Mouse (Mus musculus) kidney, postnatal 25 days (tissue): ENCODE measurements around the gene Snx10.

Experiments used
- DNase-seq, 2 experiments: peaks; one replicate each; pipeline ENCODE4 v3.0.0; 2021; ENCODE audit warnings: mixed read lengths in 2 of 2

Snx10 gene

DNA sequence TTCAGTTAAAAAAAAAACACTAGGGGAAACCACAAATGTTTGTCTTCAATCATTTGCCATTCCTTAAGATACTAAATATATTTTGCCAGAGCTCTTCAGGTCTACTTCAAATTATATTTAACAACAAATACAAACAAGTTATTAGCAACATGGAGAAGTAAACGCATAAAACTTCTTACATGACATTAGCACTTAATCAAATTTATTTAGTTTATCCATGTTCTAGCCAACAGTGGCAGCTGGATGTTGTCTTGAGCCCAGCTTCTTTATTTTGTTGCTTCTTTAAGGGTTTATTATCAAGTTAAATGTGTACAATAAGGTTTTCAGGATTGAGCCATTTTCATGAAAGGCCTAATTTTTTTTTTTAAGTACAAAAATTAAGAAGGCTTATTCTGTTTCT is 67.6 kb downstream of the Snx10 start:
- DNase-seq = no peak

DNA sequence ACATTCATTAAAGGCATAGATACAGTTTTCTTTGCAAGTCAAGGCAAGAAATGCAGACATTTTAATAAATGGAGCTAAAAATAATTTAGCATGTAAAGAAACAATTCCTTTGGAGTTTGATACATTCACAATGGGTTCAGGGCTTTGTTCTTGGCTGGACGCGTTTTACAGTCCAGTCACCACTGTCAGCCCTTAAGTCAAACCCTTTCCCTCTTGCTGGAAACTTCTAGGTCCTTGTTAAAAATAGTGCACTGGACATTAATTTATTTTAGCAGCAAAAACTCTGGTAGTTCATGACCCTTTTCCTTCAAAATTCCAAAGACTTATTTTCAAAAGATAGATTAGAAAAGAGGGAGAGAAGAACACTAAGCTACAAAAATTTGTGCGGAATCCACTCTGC is 68.1 kb downstream of the Snx10 start:
- DNase-seq = no peak

DNA sequence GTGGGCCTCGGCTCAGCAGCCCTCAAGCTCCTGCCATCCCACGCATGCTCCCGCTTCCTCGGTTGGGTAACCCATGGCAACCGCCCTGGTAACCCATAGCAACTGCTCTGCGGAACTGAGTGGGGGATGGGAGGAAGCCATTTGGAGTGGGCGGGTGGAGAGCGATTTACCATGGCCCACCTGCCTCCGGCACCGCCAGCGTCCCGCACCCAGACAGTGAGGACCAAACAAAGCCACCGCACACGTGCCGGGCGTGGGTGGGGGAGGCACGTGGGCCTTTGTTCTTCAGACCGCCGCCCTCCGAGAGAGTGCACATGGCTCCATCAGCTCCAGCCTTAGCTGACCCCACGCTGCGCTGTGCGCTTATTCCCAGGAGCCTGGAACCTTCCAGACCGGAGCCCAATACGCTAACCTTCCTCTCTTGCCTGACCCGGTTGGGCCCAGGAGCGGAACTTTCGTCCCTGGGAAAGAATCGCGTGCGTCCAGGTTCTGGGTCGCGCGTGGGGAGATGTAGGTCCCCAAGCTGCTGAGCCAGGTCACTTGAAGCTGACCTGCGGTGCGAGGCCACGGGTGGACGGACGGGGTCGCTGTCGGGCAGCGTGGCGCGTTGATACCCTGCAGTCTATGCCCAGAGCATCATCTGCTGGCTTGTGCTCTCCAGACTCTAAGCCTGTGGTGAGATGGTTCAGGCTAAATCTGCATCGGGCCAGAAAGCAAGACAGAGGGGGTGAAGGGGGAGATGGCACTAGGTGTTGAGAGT is 68.8 kb downstream of the Snx10 start:
- peak; percentile 77 to 82 for DNase-seq

DNA sequence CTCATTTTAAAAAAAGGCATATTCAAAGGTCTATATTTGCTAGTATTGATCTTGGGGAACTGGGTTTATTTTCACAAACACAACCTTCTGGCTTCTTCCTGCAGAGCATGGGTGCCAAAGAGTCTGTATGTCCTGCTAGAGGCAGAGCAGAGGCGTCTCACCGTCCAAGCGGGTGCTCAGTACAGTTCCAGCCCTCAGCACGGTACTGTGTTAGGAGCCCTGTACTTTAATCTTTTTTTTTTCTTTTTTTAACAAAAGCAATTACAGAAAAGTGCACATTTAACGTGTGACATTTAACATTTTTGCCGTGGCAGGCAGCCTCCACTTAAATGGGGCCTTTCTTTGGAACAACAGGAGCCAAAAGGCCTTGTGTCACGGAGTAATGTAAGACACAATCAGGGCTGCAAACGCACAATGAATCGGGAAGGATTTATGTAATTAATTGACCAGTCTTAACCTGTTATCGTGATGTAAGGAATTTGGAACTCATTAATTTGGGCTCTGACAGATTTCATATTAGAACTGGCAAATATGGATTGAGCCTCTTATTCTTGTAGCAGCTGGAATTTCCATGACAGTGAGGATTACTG is 69.8 kb downstream of the Snx10 start:
- no peak for DNase-seq

DNA sequence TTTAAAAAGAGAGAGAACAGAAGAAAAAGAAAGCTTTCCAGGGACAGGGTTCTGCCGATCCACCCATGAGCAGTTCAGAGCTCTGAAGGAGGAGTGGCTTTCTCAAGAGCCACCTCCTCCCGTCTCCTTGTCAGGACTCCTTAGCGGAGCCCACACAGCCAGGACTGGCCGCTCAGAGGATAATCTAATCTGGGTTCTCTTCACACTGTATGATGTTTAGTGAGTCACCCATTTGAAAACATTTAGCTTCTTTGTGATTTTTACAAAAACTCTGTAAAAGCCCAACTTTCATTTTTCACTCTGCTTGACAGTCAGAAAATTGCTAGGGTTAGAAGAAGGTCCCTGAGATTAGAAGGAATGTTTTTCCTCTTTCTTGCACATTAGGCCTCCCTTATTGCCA is 70.8 kb downstream of the Snx10 start:
- DNase-seq = no peak

DNA sequence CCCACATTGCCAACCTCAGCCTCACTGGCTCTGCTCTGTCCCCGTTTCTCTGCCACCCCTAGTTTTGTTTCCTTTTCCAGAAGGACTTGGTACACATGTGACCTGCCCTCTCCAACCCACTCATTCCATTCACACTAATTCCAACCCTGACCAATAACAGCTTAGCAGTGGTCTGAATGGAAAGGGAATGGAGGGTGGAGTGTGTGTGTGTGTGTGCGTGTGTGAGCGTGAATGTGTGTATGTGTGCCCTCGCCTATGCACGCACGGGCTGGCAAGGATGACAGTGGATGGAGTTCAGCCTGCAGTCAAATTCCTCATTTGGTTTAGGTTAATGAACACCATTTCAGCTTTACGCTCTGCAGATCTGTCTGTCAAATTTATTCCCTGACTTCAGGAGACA is 74.4 kb downstream of the Snx10 start:
- DNase-seq = no peak

DNA sequence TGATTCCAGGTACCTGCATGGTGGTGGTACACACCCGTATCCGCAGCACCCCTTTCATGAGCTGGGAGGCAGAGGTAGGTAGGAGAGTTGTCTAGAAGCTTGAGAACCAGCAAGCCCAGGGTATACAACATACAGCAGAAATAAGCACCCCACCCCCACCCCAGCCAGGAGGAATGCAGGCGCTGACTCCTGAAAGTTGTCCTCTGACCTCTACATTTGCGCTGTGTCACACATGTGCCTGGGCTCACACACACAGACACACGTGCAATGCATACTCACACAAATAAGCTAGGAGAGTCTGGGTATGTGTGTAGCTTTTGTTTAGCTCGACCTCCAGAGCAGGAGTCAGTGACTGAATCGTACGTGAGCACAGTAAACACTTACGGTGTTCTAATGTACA is 76.7 kb downstream of the Snx10 start:
- no peak for DNase-seq

DNA sequence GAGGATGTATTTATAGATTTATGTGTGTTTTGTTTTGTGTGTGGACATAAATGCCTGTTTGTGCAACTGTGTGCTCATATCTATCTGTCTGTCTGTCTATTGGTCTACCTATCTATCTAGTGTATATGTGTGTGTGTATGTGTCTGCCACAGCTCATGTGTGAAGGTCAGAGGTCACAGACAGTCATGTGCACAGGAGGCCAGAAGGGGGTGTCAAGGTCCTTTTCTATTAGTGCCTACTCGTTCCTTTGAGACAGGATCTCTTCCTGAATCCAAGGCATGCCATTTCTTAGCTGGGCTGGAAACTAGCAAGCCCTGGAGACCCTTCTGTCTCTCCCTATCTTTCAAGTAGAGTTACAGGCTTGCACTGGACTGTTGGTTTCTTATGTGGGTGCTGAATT is 78.6 kb downstream of the Snx10 start:
- DNase-seq = no peak

DNA sequence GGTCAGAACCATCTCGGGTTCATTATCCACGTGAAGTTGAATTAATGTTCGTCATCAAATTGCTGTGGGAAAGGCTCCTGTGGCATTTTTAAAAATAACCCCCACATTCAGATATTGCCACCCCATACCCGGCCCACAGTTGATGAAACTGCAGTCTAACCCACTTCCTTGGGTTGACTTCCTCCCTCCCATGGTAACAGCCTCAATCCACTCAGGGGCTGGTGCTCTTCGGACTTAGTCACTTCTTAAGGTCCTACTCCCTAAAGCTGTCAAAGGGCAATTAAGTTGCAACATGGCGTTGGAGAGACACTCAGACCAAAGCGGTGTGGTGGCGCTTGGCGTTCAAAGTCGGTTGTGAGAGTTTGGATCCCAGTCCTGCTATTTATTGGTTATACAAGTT is 80.0 kb downstream of the Snx10 start:
- no peak for DNase-seq

DNA sequence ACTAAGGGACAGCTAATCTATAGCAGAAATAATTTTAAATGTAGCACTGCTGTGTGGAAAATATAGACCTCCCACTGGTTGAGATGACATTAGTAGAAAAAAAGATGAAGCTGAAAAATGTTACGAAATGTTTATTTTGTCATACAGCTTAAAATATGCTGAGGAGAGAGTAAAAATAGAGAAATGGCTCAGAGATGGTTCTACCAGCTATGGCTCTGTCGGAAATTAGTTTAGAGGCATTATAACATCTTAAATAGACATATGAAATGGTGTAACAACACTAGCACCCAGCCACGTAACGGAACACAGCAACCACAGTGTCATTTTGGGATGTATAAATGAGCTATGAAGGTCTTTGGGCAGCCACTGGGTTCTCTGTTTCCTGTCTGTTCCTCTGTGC is 82.5 kb downstream of the Snx10 start:
- DNase-seq = no peak

DNA sequence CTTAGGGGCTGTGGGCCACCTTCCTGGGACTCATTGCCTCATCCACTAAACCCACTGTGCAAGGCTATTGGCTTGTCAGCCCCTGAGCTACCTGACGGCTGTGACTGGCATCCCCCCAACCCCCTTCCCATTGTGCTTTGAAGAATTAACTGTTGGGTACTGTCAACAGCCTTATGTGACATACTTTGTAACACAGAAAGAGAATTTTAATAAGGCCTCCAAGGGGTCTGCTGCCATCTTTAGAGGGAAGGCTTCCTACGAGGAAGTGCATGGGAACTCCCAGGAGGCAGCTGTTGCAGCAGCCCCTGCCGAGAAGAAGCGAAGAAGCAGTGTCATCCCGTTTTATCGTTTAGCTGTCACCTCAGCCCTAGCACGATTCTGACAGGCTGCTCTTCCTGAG is 83.1 kb downstream of the Snx10 start:
- no peak for DNase-seq

DNA sequence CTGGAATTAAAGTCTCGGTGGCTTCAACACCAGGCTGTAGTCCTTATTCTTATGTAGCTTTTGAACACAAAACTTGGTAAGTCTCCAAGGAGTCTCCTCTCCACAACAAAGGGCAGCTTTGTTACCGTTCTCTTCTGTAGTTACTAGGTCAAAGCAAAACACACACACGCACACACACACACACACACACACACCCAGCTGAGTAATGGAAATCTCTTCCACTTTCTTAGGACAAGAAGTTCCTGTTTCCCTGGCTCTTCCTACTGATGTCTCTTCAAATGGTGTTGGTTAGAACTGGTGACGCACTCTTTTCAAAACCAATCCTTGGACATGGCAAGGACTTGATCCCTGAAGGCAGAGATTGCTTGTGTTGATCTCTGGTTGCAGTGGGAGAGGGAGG is 87.9 kb downstream of the Snx10 start:
- DNase-seq = no peak

DNA sequence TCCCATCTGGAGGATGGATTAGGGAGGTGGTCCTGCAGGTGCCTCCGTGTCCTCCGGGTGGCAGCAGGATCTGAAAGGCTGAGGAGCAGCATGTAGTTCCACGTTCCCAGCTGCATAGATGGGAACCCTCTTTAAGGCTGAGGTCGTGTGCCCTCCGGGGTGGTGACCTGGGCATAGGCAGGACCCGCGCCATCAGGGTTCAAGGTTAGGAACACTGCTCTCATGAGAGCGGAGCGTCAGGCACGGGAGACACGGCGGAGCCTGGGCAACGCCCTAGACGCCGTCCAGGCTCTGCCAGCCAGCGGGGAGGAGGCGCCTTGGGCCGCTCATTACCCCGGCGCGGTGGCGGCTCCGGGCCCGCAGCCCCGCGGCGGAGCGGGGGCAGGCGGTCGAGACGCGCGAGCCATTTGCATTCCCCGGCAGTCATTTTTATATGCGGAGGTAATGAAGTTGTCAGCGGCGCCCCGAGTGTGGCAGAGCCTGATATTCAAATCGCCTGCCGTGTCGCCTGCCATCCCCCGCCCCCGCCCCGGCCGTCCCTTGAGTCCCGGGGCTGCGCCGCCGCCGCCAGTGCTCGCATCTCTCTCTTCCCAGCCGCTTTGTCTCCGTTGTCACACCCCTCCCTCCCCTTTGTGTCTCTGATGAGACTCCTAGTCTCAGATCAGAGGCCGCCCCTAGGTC is 88.8 kb downstream of the Snx10 start:
- DNase-seq = peak; percentile 44 to 64

DNA sequence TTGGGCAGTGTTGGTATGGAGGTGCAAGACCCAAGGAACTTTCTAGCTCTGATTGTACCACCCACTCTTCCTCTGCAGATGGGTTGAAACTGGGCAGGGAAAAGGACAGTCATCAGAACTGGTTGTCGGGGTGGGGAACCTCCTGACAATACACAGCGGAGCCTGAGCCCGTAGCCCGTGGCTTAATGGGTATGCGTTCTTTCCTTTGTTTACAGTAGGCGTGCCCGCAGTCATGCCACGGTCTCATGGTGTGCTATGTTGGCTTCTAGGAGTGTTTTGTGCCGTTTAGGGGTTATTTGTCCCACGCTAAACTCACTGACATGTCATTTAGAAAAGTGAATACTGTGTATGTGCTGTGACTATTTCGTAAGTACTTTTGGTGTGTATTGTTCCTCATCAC is 90.0 kb downstream of the Snx10 start:
- DNase-seq = no peak

DNA sequence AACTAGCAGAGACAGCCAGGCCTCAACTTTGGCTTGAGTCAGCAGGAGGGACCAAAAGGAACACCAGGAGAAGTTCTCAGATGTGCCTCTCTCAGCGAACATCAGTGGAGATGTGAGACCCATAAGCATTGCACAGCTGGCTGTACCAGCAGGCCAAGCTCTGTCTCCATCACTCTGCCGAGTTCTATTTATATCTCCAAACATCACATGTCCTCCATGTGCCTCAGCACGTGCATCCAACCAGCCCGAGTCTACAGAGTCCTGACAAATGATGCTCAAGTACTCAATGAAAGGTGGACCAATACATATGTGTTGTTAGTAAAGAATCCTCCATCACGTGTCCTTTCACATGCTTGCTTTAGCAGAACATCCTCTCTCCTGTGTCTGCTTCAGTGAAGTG is 103.1 kb downstream of the Snx10 start:
- no peak for DNase-seq

DNA sequence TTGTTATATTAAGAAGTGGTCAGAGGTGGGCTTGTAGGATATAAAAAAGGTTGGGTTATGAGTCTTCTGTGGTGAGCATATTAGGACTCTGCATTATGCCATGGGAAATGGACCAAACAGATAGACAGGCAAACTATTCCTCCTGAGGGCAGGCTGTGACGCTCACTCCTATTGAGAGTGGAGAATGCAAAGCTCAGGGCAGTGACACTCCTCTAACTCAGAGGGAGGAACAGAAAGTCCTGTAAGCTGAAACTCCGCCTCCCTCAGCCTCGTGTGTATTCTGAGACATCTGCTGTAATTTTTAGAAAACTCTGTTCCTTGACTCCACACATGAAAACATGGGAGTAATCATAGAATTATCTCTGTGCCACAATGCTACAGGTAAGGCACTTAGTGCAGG is 106.0 kb downstream of the Snx10 start:
- DNase-seq = no peak

DNA sequence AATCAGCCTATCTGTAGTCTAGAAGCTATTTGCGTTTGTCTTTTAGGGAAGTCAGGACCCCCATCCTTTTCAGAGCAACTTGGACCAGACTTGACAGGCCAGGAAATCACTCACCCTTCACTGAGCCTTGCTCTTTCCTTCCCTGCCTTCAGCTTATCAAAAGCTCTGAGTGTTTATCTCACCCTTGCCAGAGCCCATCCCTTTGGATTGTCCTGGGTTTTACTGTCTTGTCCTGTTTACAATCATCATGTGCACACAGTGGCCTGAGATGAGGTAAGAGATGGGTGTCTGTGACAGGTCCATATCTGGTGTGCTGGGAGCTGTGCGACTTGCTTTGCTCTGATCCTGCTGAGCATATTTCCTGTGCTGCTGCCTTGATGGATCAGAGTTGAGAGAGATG is 106.5 kb downstream of the Snx10 start:
- no peak for DNase-seq

DNA sequence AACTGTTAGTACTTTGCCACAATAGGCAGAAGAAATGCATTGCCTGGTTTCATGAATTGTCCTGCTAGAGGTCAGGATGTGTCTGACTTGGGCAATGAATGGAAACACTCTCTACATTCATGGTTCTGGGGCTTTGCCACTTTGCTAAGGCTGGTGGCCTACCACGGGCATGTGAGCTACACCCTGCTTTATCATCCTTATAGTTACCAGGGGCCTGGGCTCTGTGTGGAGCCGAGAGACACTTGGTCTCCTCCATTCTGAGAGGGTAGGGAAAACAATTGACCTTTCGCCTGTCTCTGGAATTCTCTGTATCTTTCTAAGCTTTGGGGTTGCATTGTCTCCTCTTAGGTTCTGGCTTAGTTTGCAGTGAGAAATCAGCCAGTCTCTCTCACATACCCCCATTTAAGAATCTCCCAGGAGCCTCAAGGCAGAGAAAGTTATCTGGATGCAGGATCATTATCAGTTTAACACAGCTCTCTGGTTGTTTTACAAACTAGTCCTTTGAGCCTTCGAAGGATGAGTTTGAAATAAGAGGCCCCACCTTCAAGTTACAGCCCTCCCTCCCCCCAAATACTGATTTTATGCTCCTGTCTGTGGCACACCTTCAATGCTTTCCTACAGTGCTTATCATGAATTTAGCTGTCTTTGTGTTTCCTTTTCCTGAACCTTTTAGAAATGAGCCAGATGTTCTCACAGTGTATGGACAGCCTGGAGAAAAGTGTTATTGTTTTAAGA is 109.4 kb downstream of the Snx10 start:
- DNase-seq = no peak

DNA sequence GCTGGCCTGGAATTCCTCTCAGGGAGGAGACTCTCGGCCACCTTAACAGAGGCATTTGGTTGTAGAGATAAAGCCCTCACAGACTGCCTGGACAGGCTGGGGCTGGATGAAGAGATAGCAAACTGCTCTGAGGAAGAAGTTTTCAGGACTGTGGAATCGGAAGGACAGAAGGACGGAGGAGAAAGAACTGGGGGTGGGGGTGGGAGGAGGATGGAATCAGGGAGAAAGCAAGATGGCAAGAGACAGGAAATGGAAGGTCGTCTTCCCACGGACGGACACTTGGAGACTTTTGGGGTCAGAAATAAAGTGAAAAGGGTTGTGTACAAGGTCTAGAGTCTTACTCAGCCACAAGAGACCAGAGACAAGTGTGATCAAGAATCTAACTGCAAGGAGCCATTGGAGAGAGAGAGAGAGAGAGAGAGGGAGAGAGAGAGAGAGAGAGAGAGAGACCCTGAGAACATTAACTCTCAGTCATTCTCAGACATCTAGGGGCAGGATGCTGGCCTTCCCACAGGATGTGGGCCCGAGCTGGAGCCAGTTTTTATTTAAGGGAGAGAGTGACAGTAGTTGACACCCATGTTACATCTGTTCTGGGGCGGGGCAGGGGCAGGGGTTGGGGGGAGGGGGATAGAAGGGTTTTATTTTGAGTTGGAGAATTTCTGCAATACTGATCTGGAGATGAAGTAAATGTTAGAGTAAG is 110.1 kb downstream of the Snx10 start:
- no peak for DNase-seq

DNA sequence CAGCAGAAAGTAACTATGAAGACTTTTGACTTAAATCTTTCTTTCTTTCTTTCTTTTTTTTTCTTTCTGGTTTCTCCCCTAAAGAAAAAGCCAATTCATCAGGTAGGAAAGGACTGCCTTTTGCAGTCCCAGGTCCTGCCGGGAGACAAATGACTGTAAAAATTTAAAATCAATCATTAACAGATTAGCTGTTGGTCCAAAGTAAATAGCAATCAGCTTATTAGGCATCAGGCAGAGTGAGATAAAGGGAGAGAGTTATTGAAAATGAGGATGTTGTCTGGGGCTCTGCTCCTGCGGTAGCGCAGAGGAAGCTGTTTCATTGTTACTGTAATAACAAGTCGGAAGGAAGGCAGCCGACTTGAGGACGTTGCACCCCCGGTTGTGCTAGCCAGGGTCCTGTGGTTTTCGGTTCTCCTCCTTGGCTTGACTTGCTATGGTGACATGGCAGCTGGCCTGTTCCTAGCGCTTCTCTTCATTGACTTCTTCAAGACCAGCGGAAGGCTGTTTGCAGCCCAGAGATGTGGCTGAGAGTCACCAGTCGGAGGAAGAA is 112.4 kb downstream of the Snx10 start:
- DNase-seq = no peak
